Mouse (Mus musculus) spleen, adult 2 months (tissue): Measurements from ENCODE around the gene Cul1.

ENCODE experiments used
- CTCF ChIP-seq: fragments of 200-500 bp; IDR thresholded peaks from 2 replicates; pipeline ENCODE4 v1.5.1; 2011; ENCODE audit warnings: mild to moderate bottlenecking, inconsistent platforms; ENCODE audit not compliant: insufficient read depth, insufficient read length, insufficient replicate concordance; ENCODE audit errors: extremely low read depth
- POLR2A ChIP-seq: fragments of 200-500 bp; IDR thresholded peaks from 2 replicates; pipeline ENCODE4 v1.6.1; 2011; ENCODE audit warnings: low read depth, low read length, inconsistent platforms

DNA sequence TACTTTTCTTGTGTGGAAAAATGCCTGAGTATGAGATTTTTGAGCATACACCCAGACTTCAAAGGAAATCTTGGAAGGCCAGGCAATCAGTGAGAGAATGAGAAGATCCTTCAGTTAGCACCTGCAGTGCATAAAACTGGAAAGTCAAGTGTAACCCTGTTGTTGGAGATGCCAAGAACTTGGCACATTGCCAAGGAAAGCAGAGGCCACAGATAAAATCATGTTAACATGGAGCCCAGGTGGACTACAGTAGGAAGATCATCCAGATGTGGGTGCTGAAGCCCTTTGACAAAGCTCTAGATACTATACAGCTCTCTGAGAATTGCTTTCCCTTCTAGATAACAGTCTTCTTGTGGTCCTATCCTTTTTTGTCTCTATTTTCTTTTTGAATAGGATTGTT lies 19.2 kb downstream of the Cul1 start:
- TF ChIP-seq CTCF, result no peak
- no peak for TF ChIP-seq POLR2A
